8 mouse cellular contexts compared by ENCODE assay signal in genomic region chr3:107334202-107334934, GRCm38 (mm10). TPM values are rescaled to one million over a fixed set of nuclear protein-coding genes. Genes with fewer than 3 reads are reported as not detected.
DNase-seq lines count a peak whose midpoint lies in the region; ATAC-seq and TF ChIP-seq lines count a peak whose summit lies in the region.

No protein-coding gene starts in this region.

- H3K4me1 ChIP-seq in bone marrow macrophage, adult 2 months (ENCODE audit: control insufficient read depth, insufficient read depth, low read length) = peaks cover 16% of the 10 kb centered on the region
- peaks cover 29% of the 10 kb centered on the region for H3K4me1 ChIP-seq in hindbrain, embryonic 14.5 days (replicated peaks; ENCODE audit: control insufficient read depth, insufficient read depth, low read length)
- peaks cover 29% of the 10 kb centered on the region for H3K4me1 ChIP-seq in midbrain, embryonic 15.5 days

- H3K4me2 ChIP-seq in hindbrain, embryonic 14.5 days (replicated peaks) = peak overlapping the region; percentile 83
- H3K4me2 ChIP-seq in midbrain, embryonic 15.5 days = peak overlapping the region; percentile 72

- H3K9ac ChIP-seq in hindbrain, embryonic 14.5 days = peak overlapping the region; percentile 84
- peak overlapping the region; percentile 65 for H3K9ac ChIP-seq in midbrain, embryonic 15.5 days

- TF ChIP-seq CTCF in left cerebral cortex, adult 2 months (IDR thresholded peaks at IDR 0.05) = no peak
- TF ChIP-seq CTCF in bone marrow macrophage, adult 2 months (IDR thresholded peaks at IDR 0.05; ENCODE audit: low read depth, low read length) = no peak

- no peak for TF ChIP-seq POLR2A in bone marrow macrophage, adult 2 months (IDR thresholded peaks at IDR 0.05; ENCODE audit: borderline replicate concordance, low read depth, low read length)

- no peaks in the 10 kb centered on the region for H3K9me3 ChIP-seq in hindbrain, embryonic 14.5 days (ENCODE audit: control insufficient read depth, low read length)
- H3K9me3 ChIP-seq in midbrain, embryonic 15.5 days = no peaks in the 10 kb centered on the region

- ATAC-seq in hindbrain, embryonic 14.5 days (ENCODE audit: low FRiP score) = no peak
- ATAC-seq in midbrain, embryonic 15.5 days (replicated peaks) = no peak
- no peak for ATAC-seq in megakaryocyte-erythroid progenitor cell, adult 5-6 weeks (replicated peaks; ENCODE audit: low FRiP score, low TSS enrichment, poor library complexity, severe bottlenecking)

- H3K27ac ChIP-seq in left cerebral cortex, adult 2 months = peak overlapping the region; percentile 84
- H3K27ac ChIP-seq in bone marrow macrophage, adult 2 months (ENCODE audit: insufficient read depth, low read depth, low read length) = peak overlapping the region; percentile 91
- peak overlapping the region; percentile 90 for H3K27ac ChIP-seq in hindbrain, embryonic 14.5 days
- peak overlapping the region; percentile 88 for H3K27ac ChIP-seq in midbrain, embryonic 15.5 days

- no peak for DNase-seq in left cerebral cortex, adult 2 months (ENCODE audit: extremely low spot score in 1 of 2, low spot score in 2 of 2)
- no peak for DNase-seq in left cerebral cortex, adult 18-20 months (ENCODE audit: low spot score in 2 of 2)
- DNase-seq in hindbrain, embryonic 14.5 days (ENCODE audit: low spot score) = no peak
- no peak for DNase-seq in right cerebral cortex, adult 18-20 months
- DNase-seq in left cerebral cortex, adult 9 months (ENCODE audit: low spot score in 2 of 2) = no peak

- 14% methylated on average over 12 of the region's 12 CpGs for WGBS in hindbrain, embryonic 14.5 days
- 11% methylated on average over 12 of the region's 12 CpGs for WGBS in midbrain, embryonic 15.5 days

- H3K4me3 ChIP-seq in left cerebral cortex, adult 2 months = peak overlapping the region; percentile 70
- peak overlapping the region; percentile 71 for H3K4me3 ChIP-seq in bone marrow macrophage, adult 2 months (ENCODE audit: insufficient read depth, low read length)
- H3K4me3 ChIP-seq in hindbrain, embryonic 14.5 days (replicated peaks; ENCODE audit: low read length) = peak overlapping the region; percentile 77
- H3K4me3 ChIP-seq in midbrain, embryonic 15.5 days = peak overlapping the region; percentile 78

- intact Hi-C loops in left cerebral cortex, adult 2 months (cut with DNase I) = loop anchor here (5.0 kb wide), 2 partner anchors 102 to 127 kb away; partner anchors contain the start of gene A630076J17Rik

- H3K27me3 ChIP-seq in hindbrain, embryonic 14.5 days (ENCODE audit: control insufficient read depth, insufficient read depth, low read length) = no peaks in the 10 kb centered on the region
- no peaks in the 10 kb centered on the region for H3K27me3 ChIP-seq in midbrain, embryonic 15.5 days (replicated peaks)

- H3K36me3 ChIP-seq in hindbrain, embryonic 14.5 days (replicated peaks; ENCODE audit: control insufficient read depth, insufficient read depth) = peaks cover 17% of the 10 kb centered on the region
- 0 out of 2 replicates have a peak, but pooled peaks cover 4% of the 10 kb centered on the region for H3K36me3 ChIP-seq in midbrain, embryonic 15.5 days (replicated peaks)

RNA-seq across cellular contexts. Expression of gene Rbm15, which starts 0.9 kb away (rescaled TPM):
- total RNA-seq in left cerebral cortex, adult 2 months (2021) = 10 to 100 TPM; 27.1 to 28.1 TPM
- total RNA-seq in left cerebral cortex, adult 18-20 months (2021) = 10 to 100 TPM; 25.6 to 27.0 TPM
- polyA plus RNA-seq in bone marrow macrophage, adult 2 months (2012; ENCODE audit: insufficient read depth, insufficient read length, missing spikeins) = 16.0 and 16.9 TPM in 2 replicates
- polyA plus RNA-seq in hindbrain, embryonic 14.5 days (2014; fragmentation: Nextera tagmentation; extraction: Ambion mirVana) = 7.7 and 8.2 TPM in 2 replicates
- 6.8 TPM in 2 replicates for polyA plus RNA-seq in midbrain, embryonic 15.5 days (2015; fragmentation: Nextera tagmentation; extraction: Ambion mirVana)
- total RNA-seq in megakaryocyte-erythroid progenitor cell, adult 5-6 weeks (2014; fragmentation: Nextera tagmentation) = 51.0 and 54.6 TPM in 2 replicates
- 28.4 and 39.9 TPM in 2 replicates for total RNA-seq in megakaryocyte-erythroid progenitor cell, adult 5-6 weeks (2017)

RNA-seq across cellular contexts. Expression of gene Slc16a4, which starts 43.3 kb away (rescaled TPM):
- total RNA-seq in left cerebral cortex, adult 2 months (2021) = 1 to 10 TPM in 1 of 2 experiments, under 1 TPM in 1; 0.98 to 1.5 TPM
- total RNA-seq in left cerebral cortex, adult 18-20 months (2021) = under 1 TPM; 0.77 to 0.82 TPM
- not detected in 2 replicates for polyA plus RNA-seq in bone marrow macrophage, adult 2 months (2012; ENCODE audit: insufficient read depth, insufficient read length, missing spikeins)
- 2.5 and 3.5 TPM in 2 replicates for polyA plus RNA-seq in hindbrain, embryonic 14.5 days (2014; fragmentation: Nextera tagmentation; extraction: Ambion mirVana)
- 2.3 and 2.8 TPM in 2 replicates for polyA plus RNA-seq in midbrain, embryonic 15.5 days (2015; fragmentation: Nextera tagmentation; extraction: Ambion mirVana)
- 0.47 TPM in 1 of 2 replicates, not detected in the other for total RNA-seq in megakaryocyte-erythroid progenitor cell, adult 5-6 weeks (2014; fragmentation: Nextera tagmentation)
- total RNA-seq in megakaryocyte-erythroid progenitor cell, adult 5-6 weeks (2017) = not detected in 2 replicates

RNA-seq across cellular contexts. Expression of gene Lamtor5, which starts 55.7 kb away (rescaled TPM):
- total RNA-seq in left cerebral cortex, adult 2 months (2021) = 10 to 100 TPM; 69.5 to 69.7 TPM
- 10 to 100 TPM; 63.6 to 70.6 TPM for total RNA-seq in left cerebral cortex, adult 18-20 months (2021)
- polyA plus RNA-seq in bone marrow macrophage, adult 2 months (2012; ENCODE audit: insufficient read depth, insufficient read length, missing spikeins) = 130 and 131 TPM in 2 replicates
- polyA plus RNA-seq in hindbrain, embryonic 14.5 days (2014; fragmentation: Nextera tagmentation; extraction: Ambion mirVana) = 184 and 218 TPM in 2 replicates
- 177 and 189 TPM in 2 replicates for polyA plus RNA-seq in midbrain, embryonic 15.5 days (2015; fragmentation: Nextera tagmentation; extraction: Ambion mirVana)
- 115 and 118 TPM in 2 replicates for total RNA-seq in megakaryocyte-erythroid progenitor cell, adult 5-6 weeks (2014; fragmentation: Nextera tagmentation)
- 39.0 and 43.0 TPM in 2 replicates for total RNA-seq in megakaryocyte-erythroid progenitor cell, adult 5-6 weeks (2017)
